Mouse (Mus musculus) megakaryocyte, embryonic 14.5 days (primary cell): ENCODE results near the gene Pkn3.

Experiments
- FLI1 ChIP-seq: IDR thresholded peaks from 2 replicates; pipeline ENCODE4 v1.6.1; 2012; ENCODE audit warnings: low read length, inconsistent platforms, mixed read lengths
- GATA1 ChIP-seq: IDR thresholded peaks from 3 replicates; pipeline ENCODE4 v1.6.1; 2012; ENCODE audit warnings: mixed read lengths, low read length, inconsistent platforms, borderline replicate concordance

DNA sequence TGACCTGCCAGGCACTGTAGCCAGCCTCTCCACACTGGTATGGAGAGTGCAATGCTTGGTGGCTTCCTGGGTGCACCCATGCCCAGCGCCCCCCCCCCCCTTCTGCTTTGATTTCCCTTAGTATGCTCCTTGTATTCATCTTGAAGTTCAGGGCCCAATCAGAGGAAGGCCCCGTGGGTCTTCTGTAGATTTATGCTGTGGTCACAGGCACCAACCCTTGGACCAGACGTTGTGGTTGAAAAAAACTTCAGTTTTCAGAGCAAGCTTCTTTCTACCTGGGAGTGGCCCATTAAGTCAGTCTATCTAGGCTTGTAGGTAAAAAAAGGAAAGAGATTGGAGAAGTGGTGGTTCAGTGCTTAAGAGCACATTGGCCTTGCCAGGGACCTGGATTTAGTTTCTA lies 13.7 kb upstream of the Pkn3 start:
- TF ChIP-seq FLI1: no peak
- no peak for TF ChIP-seq GATA1
